Mouse (Mus musculus): ENCODE data around the gene Arhgap27. TPM values are rescaled to one million over a fixed set of nuclear protein-coding genes. Genes with fewer than 3 reads are reported as not detected.

The Arhgap27 gene
- total RNA-seq, 2 experiments from 2014 or later: 9.8 to 10.1 TPM

GRCm38 (mm10) chr11:103381956-103382613 is 18.6 kb upstream of the Arhgap27 start:
- DNase-seq (ENCODE audit: low spot score in 2 of 2): no peak

GRCm38 (mm10) chr11:103381505-103381904 is 18.0 kb upstream of the Arhgap27 start:
- DNase-seq (ENCODE audit: low spot score in 2 of 2): no peak

- no peak for DNase-seq (ENCODE audit: low spot score in 2 of 2)
These were observed 17.0 kb upstream of the Arhgap27 start for GRCm38 (mm10) chr11:103380460-103380859.

- no peak for DNase-seq (ENCODE audit: low spot score in 2 of 2)
These were observed 14.8 kb upstream of the Arhgap27 start for GRCm38 (mm10) chr11:103378341-103378740.

- no peak for DNase-seq (ENCODE audit: low spot score in 2 of 2)
These were observed 12.3 kb upstream of the Arhgap27 start for GRCm38 (mm10) chr11:103375772-103376171.

GRCm38 (mm10) chr11:103375258-103375657 is 11.8 kb upstream of the Arhgap27 start:
- no peak for DNase-seq (ENCODE audit: low spot score in 2 of 2)

GRCm38 (mm10) chr11:103373922-103374321 is 10.4 kb upstream of the Arhgap27 start:
- DNase-seq (ENCODE audit: low spot score in 2 of 2): no peak

- no peak for DNase-seq (ENCODE audit: low spot score in 2 of 2)
These were observed 9.1 kb upstream of the Arhgap27 start for GRCm38 (mm10) chr11:103372561-103372960.

- DNase-seq (ENCODE audit: low spot score in 2 of 2): peak; percentile 52 to 54
These were observed 8.6 kb upstream of the Arhgap27 start for GRCm38 (mm10) chr11:103372068-103372467.

- DNase-seq (ENCODE audit: low spot score in 2 of 2): no peak
These were observed 7.7 kb upstream of the Arhgap27 start for GRCm38 (mm10) chr11:103371222-103371539.

- no peak for DNase-seq (ENCODE audit: low spot score in 2 of 2)
These were observed 7.1 kb upstream of the Arhgap27 start for GRCm38 (mm10) chr11:103370397-103371221.

- no peak for DNase-seq (ENCODE audit: low spot score in 2 of 2)
These were observed 2.0 kb upstream of the Arhgap27 start for GRCm38 (mm10) chr11:103365530-103365929.

GRCm38 (mm10) chr11:103365022-103365421 is 1.5 kb upstream of the Arhgap27 start:
- DNase-seq (ENCODE audit: low spot score in 2 of 2): no peak

GRCm38 (mm10) chr11:103364335-103364734 is 843 bp upstream of the Arhgap27 start:
- DNase-seq (ENCODE audit: low spot score in 2 of 2): no peak

- DNase-seq (ENCODE audit: low spot score in 2 of 2): no peak
These were observed 841 bp downstream of the Arhgap27 start for GRCm38 (mm10) chr11:103362521-103363181.

- no peak for DNase-seq (ENCODE audit: low spot score in 2 of 2)
These were observed 1.4 kb downstream of the Arhgap27 start for GRCm38 (mm10) chr11:103362054-103362432.

- no peak for DNase-seq (ENCODE audit: low spot score in 2 of 2)
These were observed 2.0 kb downstream of the Arhgap27 start for GRCm38 (mm10) chr11:103361396-103362053.

- DNase-seq (ENCODE audit: low spot score in 2 of 2): no peak
These were observed 2.8 kb downstream of the Arhgap27 start for GRCm38 (mm10) chr11:103360661-103361081.

GRCm38 (mm10) chr11:103359841-103360641 is 3.5 kb downstream of the Arhgap27 start:
- DNase-seq (ENCODE audit: low spot score in 2 of 2): peak; percentile 70 to 81

GRCm38 (mm10) chr11:103359122-103359521 is 4.4 kb downstream of the Arhgap27 start:
- DNase-seq (ENCODE audit: low spot score in 2 of 2): peak; percentile 46 to 57

- DNase-seq (ENCODE audit: low spot score in 2 of 2): no peak
These were observed 5.2 kb downstream of the Arhgap27 start for GRCm38 (mm10) chr11:103358316-103358715.
